Mouse (Mus musculus) spleen, adult 2 months (tissue): ENCODE measurements around the gene Sh3tc1. TPM values are rescaled to one million over a fixed set of nuclear protein-coding genes. Genes with fewer than 3 reads are reported as not detected.

Source experiments
- DNase-seq, 2 experiments: peaks; one replicate each; pipeline versions ENCODE4 v3.0.0 to v3.0.0-alpha.2; 2012 to 2021; ENCODE audit warnings: low spot score in 2 of 2, low read depth in 1 of 2
- H3K27ac ChIP-seq: fragments of 200-500 bp; 2 replicates; pipeline ENCODE4 v1.5.1; 2012; ENCODE audit warnings: low read length, inconsistent platforms; ENCODE audit not compliant: insufficient read depth
- H3K27me3 ChIP-seq: fragments of 200-500 bp; 2 replicates; pipeline ENCODE4 v1.6.1; 2012; ENCODE audit warnings: mild to moderate bottlenecking, moderate library complexity, low read length, inconsistent platforms; ENCODE audit not compliant: control insufficient read depth, insufficient read depth
- H3K36me3 ChIP-seq: fragments of 200-500 bp; 2 replicates; pipeline ENCODE4 v1.6.1; 2012; ENCODE audit warnings: mild to moderate bottlenecking, low read length, inconsistent platforms; ENCODE audit not compliant: control insufficient read depth, insufficient read depth
- H3K4me1 ChIP-seq: fragments of 200-500 bp; 2 replicates; pipeline ENCODE4 v1.6.1; 2011; ENCODE audit warnings: inconsistent platforms; ENCODE audit not compliant: control insufficient read depth, insufficient read depth, insufficient read length
- H3K4me3 ChIP-seq: fragments of 200-500 bp; 2 replicates; pipeline ENCODE4 v1.5.1; 2011; ENCODE audit warnings: mild to moderate bottlenecking, inconsistent platforms; ENCODE audit not compliant: insufficient read depth, insufficient read length; ENCODE audit errors: extremely low read depth
- CTCF ChIP-seq: fragments of 200-500 bp; IDR thresholded peaks from 2 replicates; pipeline ENCODE4 v1.5.1; 2011; ENCODE audit warnings: mild to moderate bottlenecking, inconsistent platforms; ENCODE audit not compliant: insufficient read depth, insufficient read length, insufficient replicate concordance; ENCODE audit errors: extremely low read depth
- POLR2A ChIP-seq: fragments of 200-500 bp; IDR thresholded peaks from 2 replicates; pipeline ENCODE4 v1.6.1; 2011; ENCODE audit warnings: low read depth, low read length, inconsistent platforms
- WGBS: fragments of 180-500 bp; shearing (Covaris S2); methylation state at CpG from one replicate; pipeline ENCODE4 v1.1.7; 2018; 5-methylcytosine and 5-hydroxymethylcytosine counted together
- polyA plus RNA-seq: library from polyadenylated mRNA; depleted of rRNA; stranded (reverse); fragments of >200 nt; gene quantifications from 2 replicates; pipeline ENCODE4 v1.2.3, GENCODE M21; 2012; rRNA removed

Sh3tc1 gene
- polyA plus RNA-seq, 1 experiment = 10.7 TPM

DNA sequence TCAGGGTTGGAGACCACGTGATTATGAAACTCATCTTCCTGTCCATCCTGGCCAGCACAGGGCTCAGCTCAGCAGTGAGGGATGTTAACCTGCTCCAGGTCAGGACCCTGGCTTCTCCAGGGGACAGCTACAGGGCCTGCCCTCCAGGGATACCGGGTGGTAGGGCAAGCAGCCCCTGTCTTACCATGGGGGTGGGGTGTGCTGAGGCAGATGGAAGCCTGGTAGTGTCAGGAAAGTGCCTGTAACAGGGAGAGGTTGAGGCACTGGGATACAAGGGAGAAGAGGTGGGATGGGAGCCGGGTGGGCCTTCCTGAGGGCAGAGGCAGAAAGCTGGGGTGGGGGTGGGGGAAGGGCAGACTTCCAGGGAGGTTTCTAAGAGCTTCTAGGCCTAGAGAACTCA is 87.5 kb downstream of the Sh3tc1 start:
- no peaks in the 10 kb centered on the region for H3K4me1 ChIP-seq
- no peak overlapping the region for H3K27ac ChIP-seq
- H3K4me3 ChIP-seq = no peak overlapping the region
- no peak for DNase-seq
- TF ChIP-seq CTCF (no peak), POLR2A (no peak)
- no peaks in the 10 kb centered on the region for H3K36me3 ChIP-seq
- WGBS = 90% methylated on average over 3 of the region's 3 CpGs
- H3K27me3 ChIP-seq = no peaks in the 10 kb centered on the region

DNA sequence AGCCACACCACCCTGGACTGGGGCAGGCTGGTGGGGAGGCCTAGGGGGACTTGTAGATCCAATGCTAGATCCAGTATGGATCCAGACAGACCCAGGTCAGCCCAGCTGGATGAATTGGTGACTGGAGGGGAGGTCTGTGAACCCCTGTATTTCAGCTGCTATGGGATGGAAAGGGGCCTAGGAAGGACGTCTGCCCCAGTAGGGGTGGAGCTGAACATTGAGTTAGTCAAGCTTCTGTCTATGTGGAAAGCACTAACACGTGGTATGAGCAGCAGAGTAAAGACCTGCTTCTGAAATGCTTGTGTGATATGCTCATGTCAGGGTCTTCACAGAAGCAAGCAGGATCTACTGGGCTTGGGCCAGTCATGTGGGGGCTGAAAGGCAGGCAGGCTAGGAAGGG is 91.6 kb downstream of the Sh3tc1 start:
- no peaks in the 10 kb centered on the region for H3K27me3 ChIP-seq
- H3K4me3 ChIP-seq = no peak overlapping the region
- DNase-seq = no peak
- WGBS = 69% methylated on average over 2 of the region's 2 CpGs
- TF ChIP-seq POLR2A (no peak), CTCF (no peak)
- H3K4me1 ChIP-seq = no peaks in the 10 kb centered on the region
- no peaks in the 10 kb centered on the region for H3K36me3 ChIP-seq
- no peak overlapping the region for H3K27ac ChIP-seq

DNA sequence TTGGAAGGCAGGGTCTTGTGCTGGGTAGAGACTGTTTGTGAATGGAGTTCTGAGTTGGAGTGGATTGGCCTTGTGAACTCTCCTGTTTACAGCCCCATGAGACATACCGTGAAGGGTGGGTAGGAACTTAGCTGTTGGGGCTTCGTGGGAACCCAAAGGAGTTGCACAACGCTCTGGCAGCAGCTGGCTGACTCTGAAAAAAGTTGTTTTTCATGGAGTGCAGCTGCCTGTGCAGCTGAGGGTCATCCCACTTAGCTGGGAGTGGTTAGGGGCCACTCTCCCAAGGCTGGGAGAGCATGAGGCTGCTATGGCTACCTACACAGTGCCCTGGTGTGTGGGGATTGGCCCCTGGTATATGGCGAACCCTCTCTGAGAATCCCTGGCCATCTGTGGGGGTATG is 92.2 kb downstream of the Sh3tc1 start:
- TF ChIP-seq POLR2A (no peak), CTCF (no peak)
- Histone ChIP-seq H3K4me1 (no peaks in the 10 kb centered on the region), H3K27ac (no peak overlapping the region), H3K4me3 (no peak overlapping the region), H3K27me3 (no peaks in the 10 kb centered on the region), H3K36me3 (no peaks in the 10 kb centered on the region)
- WGBS = 31% methylated on average over 4 of the region's 4 CpGs
- no peak for DNase-seq

Other genes with a start within 250 kb of the Sh3tc1 start
- gene Cpz, start 214.3 kb downstream of the Sh3tc1 start, polyA plus RNA-seq = 1.2 and 1.4 TPM in 2 replicates
- gene Trmt44, start 164.9 kb downstream of the Sh3tc1 start, polyA plus RNA-seq = 4.8 and 5.2 TPM in 2 replicates
- gene Acox3, start 156.9 kb downstream of the Sh3tc1 start, polyA plus RNA-seq = 63.0 and 68.8 TPM in 2 replicates
- gene Htra3, start 60.2 kb downstream of the Sh3tc1 start, polyA plus RNA-seq = 20.6 and 22.7 TPM in 2 replicates
- gene Ablim2, start 17.9 kb upstream of the Sh3tc1 start, polyA plus RNA-seq = 5.1 and 5.7 TPM in 2 replicates
- gene Afap1, start 153.3 kb upstream of the Sh3tc1 start, polyA plus RNA-seq = 4.5 and 5.1 TPM in 2 replicates